ENCODE assay signal across 8 mouse cellular contexts in genomic region chr10:37138778-37139442, GRCm38 (mm10). TPM values are rescaled to one million over a fixed set of nuclear protein-coding genes. Genes with fewer than 3 reads are reported as not detected.
DNase-seq lines count a peak whose midpoint lies in the region; ATAC-seq and TF ChIP-seq lines count a peak whose summit lies in the region.

TSS of gene Marcks (minus strand) at chr10:37138920.

- H3K4me3 ChIP-seq in cortical plate, adult 2 months (ENCODE audit: insufficient read depth, low read length), result peak within 1 kb of the TSS; percentile 98

- peak; percentile 58 for ATAC-seq in activated CD4-positive, CD25-positive, alpha-beta regulatory T cell, adult 4 months
- ATAC-seq in megakaryocyte, adult 5-6 weeks (ENCODE audit: poor library complexity, severe bottlenecking), result peak; percentile 54

- TF ChIP-seq POLR2A in cortical plate, adult 2 months (IDR thresholded peaks at IDR 0.05; ENCODE audit: extremely low read depth, insufficient read depth, low read length), result peak; percentile 81

- intact Hi-C loops in gastrocnemius, postnatal 14 days (cut with DNase I; ENCODE audit: low total_unique reads), result no loop called here

- peak; percentile 90 for DNase-seq in gastrocnemius, postnatal 14 days
- DNase-seq in induced T-regulatory cell, adult 2 months (ENCODE audit: low read depth), result peak; percentile 88
- DNase-seq in left cerebral cortex, adult 8-10 months (ENCODE audit: low spot score in 2 of 2), result peak; percentile 71 to 79
- DNase-seq in right cerebral cortex, adult 2 months (ENCODE audit: low spot score in 2 of 2), result peak; percentile 85 to 87
- DNase-seq in urinary bladder, postnatal 10 days (ENCODE audit: low spot score), result peak; percentile 37

- peak within 1 kb of the TSS; percentile 98 for H3K27ac ChIP-seq in cortical plate, adult 2 months (ENCODE audit: insufficient read depth, low read length)

- H3K4me1 ChIP-seq in cortical plate, adult 2 months (ENCODE audit: control insufficient read depth, insufficient read depth, low read length), result no peaks in the 10 kb centered on the region

- no peak for TF ChIP-seq CTCF in cortical plate, adult 2 months (IDR thresholded peaks at IDR 0.05; ENCODE audit: extremely low read depth, insufficient read depth, low read length)

RNA-seq across cellular contexts. Expression of gene Marcks, which starts in this region (rescaled TPM):
- 1 to 10 TPM in 1 of 2 experiments, under 1 TPM in 1; 0.69 to 1.1 TPM for polyA plus RNA-seq in activated CD4-positive, CD25-positive, alpha-beta regulatory T cell, adult 4 months (2017; shearing (Covaris generic))
- polyA plus RNA-seq in cortical plate, adult 2 months (2012; rRNA removed), result 84.5 and 87.9 TPM in 2 replicates
- 100 to 1,000 TPM in 1 of 2 experiments, 10 to 100 TPM in 1; 70.3 to 104 TPM for total RNA-seq in gastrocnemius, postnatal 14 days (2021)
- 100 to 1,000 TPM; 110 to 127 (median 121) TPM for total RNA-seq in left cerebral cortex, adult 8-10 months (2022)
- 25.0 and 31.1 TPM in 2 replicates for total RNA-seq in megakaryocyte, adult 5-6 weeks (2015)
- total RNA-seq in megakaryocyte, adult 5-6 weeks (2017), result 24.1 and 33.8 TPM in 2 replicates

Comparison
In these comparisons a context has a peak if more than half of its experiments do, and no peak if none do; other contexts are left out.
1. Peak in every context shown above with its lines: DNase-seq, ATAC-seq, H3K4me3 ChIP-seq and H3K27ac ChIP-seq.
2. RNA of gene Marcks (polyA plus RNA-seq): 84.5 to 87.9 TPM in cortical plate, adult 2 months; 0.69 to 1.1 TPM in activated CD4-positive, CD25-positive, alpha-beta regulatory T cell, adult 4 months; every median in the first group is over 10 times any median in the second.
3. DNase-seq: peak in every context shown above with its lines; median percentile 90 in gastrocnemius, postnatal 14 days; 88 in induced T-regulatory cell, adult 2 months; 86 in right cerebral cortex, adult 2 months; 75 in left cerebral cortex, adult 8-10 months; 37 in urinary bladder, postnatal 10 days.